Mouse (Mus musculus) intestine, embryonic 15.5 days (tissue): ENCODE results near the gene Slc5a10. TPM values are rescaled to one million over a fixed set of nuclear protein-coding genes. Genes with fewer than 3 reads are reported as not detected.

Experiments used
- ATAC-seq: fragments of 200-750 bp; cut with Nextera tagmentation; 2 replicates; pipeline ENCODE4 v1.8.0; 2017; ENCODE audit warnings: moderate TSS enrichment, moderate library complexity
- H3K27ac ChIP-seq: fragments of 300-500 bp; sonication (generic); 2 replicates; pipeline ENCODE4 v1.5.1; 2015; ENCODE audit warnings: mild to moderate bottlenecking, inconsistent platforms
- H3K27me3 ChIP-seq: fragments of 300-500 bp; sonication (generic); replicated peaks from 2 replicates; pipeline ENCODE4 v1.6.1; 2015; ENCODE audit warnings: inconsistent platforms
- H3K36me3 ChIP-seq: fragments of 300-500 bp; sonication (generic); 2 replicates; pipeline ENCODE4 v1.6.1; 2015; ENCODE audit warnings: inconsistent platforms
- H3K4me1 ChIP-seq: fragments of 300-500 bp; sonication (generic); replicated peaks from 2 replicates; pipeline ENCODE4 v1.6.1; 2015; ENCODE audit warnings: inconsistent platforms
- H3K4me2 ChIP-seq: fragments of 300-500 bp; sonication (generic); replicated peaks from 2 replicates; pipeline ENCODE4 v1.6.1; 2015; ENCODE audit warnings: mild to moderate bottlenecking, inconsistent platforms
- H3K4me3 ChIP-seq: fragments of 300-500 bp; sonication (generic); replicated peaks from 2 replicates; pipeline ENCODE4 v1.5.1; 2015; ENCODE audit warnings: inconsistent platforms
- H3K9ac ChIP-seq: fragments of 300-500 bp; sonication (generic); 2 replicates; pipeline ENCODE4 v1.6.1; 2015; ENCODE audit warnings: inconsistent platforms
- H3K9me3 ChIP-seq: fragments of 300-500 bp; sonication (generic); 2 replicates; pipeline ENCODE4 v1.6.1; 2016; ENCODE audit warnings: inconsistent platforms
- WGBS: fragments of 180-500 bp; shearing (Covaris S2); methylation state at CpG from one replicate; pipeline ENCODE4 v1.1.7; 2015; 5-methylcytosine and 5-hydroxymethylcytosine counted together
- polyA plus RNA-seq: library from polyadenylated mRNA; unstranded; fragments of >200 nt; fragmentation: Nextera tagmentation; extraction: Ambion mirVana; gene quantifications from 2 replicates; pipeline ENCODE4 v1.2.1, GENCODE M21; 2015

Slc5a10 gene
- polyA plus RNA-seq, 1 experiment from 2014 or later: 0.13 TPM

GRCm38 (mm10) chr11:61662189-61662588 lies 58.4 kb downstream of the Slc5a10 start:
- no peaks in the 10 kb centered on the region for H3K9me3 ChIP-seq
- WGBS: 91% methylated on average over 5 of the region's 5 CpGs
- H3K36me3 ChIP-seq: no peaks in the 10 kb centered on the region
- H3K4me3 ChIP-seq: no peak overlapping the region
- no peaks in the 10 kb centered on the region for H3K27me3 ChIP-seq
- no peak for ATAC-seq
- no peak overlapping the region for H3K4me2 ChIP-seq
- H3K4me1 ChIP-seq: no peaks in the 10 kb centered on the region; the same call in 1 of the 2 replicates
- no peak overlapping the region for H3K9ac ChIP-seq
- no peak overlapping the region for H3K27ac ChIP-seq

GRCm38 (mm10) chr11:61660806-61661392 lies 59.7 kb downstream of the Slc5a10 start:
- Histone ChIP-seq H3K9ac (no peak overlapping the region), H3K4me3 (no peak overlapping the region), H3K4me1 (0 out of 2 replicates have a peak, but pooled peaks cover 3% of the 10 kb centered on the region), H3K27me3 (no peaks in the 10 kb centered on the region), H3K36me3 (no peaks in the 10 kb centered on the region), H3K4me2 (no peak overlapping the region), H3K27ac (no peak overlapping the region), H3K9me3 (no peaks in the 10 kb centered on the region)
- 69% methylated on average over 7 of the region's 7 CpGs for WGBS
- no peak for ATAC-seq

GRCm38 (mm10) chr11:61660001-61660400 lies 60.6 kb downstream of the Slc5a10 start:
- H3K9ac ChIP-seq: no peak overlapping the region
- no peak overlapping the region for H3K4me3 ChIP-seq
- no peak overlapping the region for H3K27ac ChIP-seq
- 88% methylated on average over 8 of the region's 8 CpGs for WGBS
- no peak for ATAC-seq
- H3K27me3 ChIP-seq: no peaks in the 10 kb centered on the region
- H3K36me3 ChIP-seq: no peaks in the 10 kb centered on the region
- no peak overlapping the region for H3K4me2 ChIP-seq
- no peaks in the 10 kb centered on the region for H3K9me3 ChIP-seq
- 0 out of 2 replicates have a peak, but pooled peaks cover 3% of the 10 kb centered on the region for H3K4me1 ChIP-seq

DNA sequence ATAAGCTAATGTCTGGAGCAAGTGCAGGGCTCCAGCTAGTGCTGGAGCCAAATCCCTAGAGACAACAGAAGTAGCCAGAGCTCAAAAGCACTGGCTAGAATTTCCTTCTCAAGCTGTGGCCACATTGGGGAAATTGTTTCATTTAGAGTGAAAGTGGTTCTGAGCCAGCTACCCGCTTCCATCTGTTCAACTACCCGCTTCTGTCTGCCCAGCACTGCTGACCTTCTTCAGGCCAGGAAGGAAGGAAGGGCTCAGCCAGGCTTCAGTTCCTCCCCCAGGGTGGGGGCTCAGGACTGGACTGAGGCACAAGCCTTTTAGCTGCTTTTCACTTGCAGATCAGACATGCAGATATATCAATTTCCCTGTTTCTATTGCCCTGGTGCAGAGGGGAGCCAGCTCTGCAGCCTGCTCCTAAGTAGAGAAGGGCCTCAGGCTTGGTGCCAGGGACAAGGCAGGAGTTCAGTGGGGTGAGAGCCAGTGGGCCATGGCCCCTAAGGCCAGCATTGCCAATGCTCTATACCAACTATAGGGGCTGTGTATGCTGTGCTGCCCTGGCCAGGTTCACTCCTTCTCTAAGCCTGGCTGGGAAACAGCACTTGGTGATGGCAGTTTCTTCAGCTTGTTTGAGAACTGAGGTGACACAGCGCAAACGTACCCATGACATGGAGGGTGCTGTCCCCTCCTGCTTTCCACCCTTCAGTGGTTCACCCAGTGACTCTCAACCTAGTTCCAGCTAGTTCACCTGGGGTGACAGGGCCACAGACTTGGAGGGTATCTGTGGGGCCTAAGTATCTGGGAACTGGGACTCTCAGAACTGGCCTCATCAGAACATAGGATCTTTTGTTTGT lies 61.4 kb downstream of the Slc5a10 start:
- no peaks in the 10 kb centered on the region for H3K27me3 ChIP-seq
- no peak for ATAC-seq
- H3K36me3 ChIP-seq: no peaks in the 10 kb centered on the region
- 0 out of 2 replicates have a peak, but pooled peaks cover 3% of the 10 kb centered on the region for H3K4me1 ChIP-seq
- no peak overlapping the region for H3K9ac ChIP-seq
- no peaks in the 10 kb centered on the region for H3K9me3 ChIP-seq
- H3K4me2 ChIP-seq: no peak overlapping the region
- no peak overlapping the region for H3K27ac ChIP-seq
- no peak overlapping the region for H3K4me3 ChIP-seq
- WGBS: 87% methylated on average over 4 of the region's 4 CpGs

GRCm38 (mm10) chr11:61658360-61658922 lies 62.2 kb downstream of the Slc5a10 start:
- Histone ChIP-seq H3K4me3 (no peak overlapping the region), H3K27me3 (no peaks in the 10 kb centered on the region), H3K4me2 (no peak overlapping the region), H3K9ac (no peak overlapping the region), H3K4me1 (0 out of 2 replicates have a peak, but pooled peaks cover 3% of the 10 kb centered on the region), H3K36me3 (no peaks in the 10 kb centered on the region), H3K27ac (no peak overlapping the region), H3K9me3 (no peaks in the 10 kb centered on the region)
- WGBS: 94% methylated on average over 3 of the region's 3 CpGs
- ATAC-seq: no peak

GRCm38 (mm10) chr11:61657432-61657831 lies 63.2 kb downstream of the Slc5a10 start:
- no peaks in the 10 kb centered on the region for H3K36me3 ChIP-seq
- no peaks in the 10 kb centered on the region for H3K27me3 ChIP-seq
- no peak overlapping the region for H3K9ac ChIP-seq
- no peaks in the 10 kb centered on the region for H3K9me3 ChIP-seq
- H3K27ac ChIP-seq: no peak overlapping the region
- WGBS: 69% methylated on average over 2 of the region's 2 CpGs
- no peak overlapping the region for H3K4me2 ChIP-seq
- 0 out of 2 replicates have a peak, but pooled peaks cover 3% of the 10 kb centered on the region for H3K4me1 ChIP-seq
- no peak for ATAC-seq
- no peak overlapping the region for H3K4me3 ChIP-seq

DNA sequence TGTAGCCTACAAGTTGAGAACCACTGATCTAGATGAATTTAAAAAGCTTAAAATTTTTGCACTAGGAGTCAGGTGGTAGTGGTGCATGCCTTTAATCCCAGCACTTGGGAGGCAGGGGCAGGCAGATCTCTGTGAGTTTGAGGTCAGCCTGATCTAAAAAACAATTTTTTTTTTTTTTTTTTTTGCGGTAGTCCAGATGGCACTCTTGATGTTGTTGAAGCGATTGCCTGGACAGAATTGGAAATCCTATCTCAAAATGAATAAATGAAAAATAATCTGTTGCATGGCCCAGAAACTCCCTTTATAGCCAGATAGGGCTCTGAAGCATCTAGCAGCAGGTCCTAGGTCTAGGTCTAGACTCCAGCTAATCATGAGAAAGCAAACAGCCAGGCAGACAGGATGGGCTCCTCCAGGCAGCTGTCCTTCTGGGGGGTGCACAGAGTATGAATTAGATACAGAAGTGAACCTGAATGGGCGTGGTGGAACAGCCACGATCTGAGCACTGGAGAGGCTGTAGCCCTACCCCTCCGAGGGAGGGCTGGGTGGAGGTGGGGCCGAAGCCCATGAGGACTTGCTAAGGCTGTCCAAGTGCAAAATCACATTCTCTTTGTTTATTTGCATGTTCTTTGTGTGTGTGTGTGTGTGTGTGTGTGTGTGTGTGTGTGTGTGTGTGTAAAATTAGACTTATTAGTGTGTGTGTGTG lies 64.3 kb downstream of the Slc5a10 start:
- 0 out of 2 replicates have a peak, but pooled peaks cover 3% of the 10 kb centered on the region for H3K4me1 ChIP-seq
- no peaks in the 10 kb centered on the region for H3K27me3 ChIP-seq
- H3K4me3 ChIP-seq: no peak overlapping the region
- H3K9me3 ChIP-seq: no peaks in the 10 kb centered on the region
- H3K36me3 ChIP-seq: no peaks in the 10 kb centered on the region
- no peak overlapping the region for H3K9ac ChIP-seq
- H3K27ac ChIP-seq: no peak overlapping the region
- no peak for ATAC-seq
- WGBS: 68% methylated on average over 6 of the region's 6 CpGs
- no peak overlapping the region for H3K4me2 ChIP-seq

DNA sequence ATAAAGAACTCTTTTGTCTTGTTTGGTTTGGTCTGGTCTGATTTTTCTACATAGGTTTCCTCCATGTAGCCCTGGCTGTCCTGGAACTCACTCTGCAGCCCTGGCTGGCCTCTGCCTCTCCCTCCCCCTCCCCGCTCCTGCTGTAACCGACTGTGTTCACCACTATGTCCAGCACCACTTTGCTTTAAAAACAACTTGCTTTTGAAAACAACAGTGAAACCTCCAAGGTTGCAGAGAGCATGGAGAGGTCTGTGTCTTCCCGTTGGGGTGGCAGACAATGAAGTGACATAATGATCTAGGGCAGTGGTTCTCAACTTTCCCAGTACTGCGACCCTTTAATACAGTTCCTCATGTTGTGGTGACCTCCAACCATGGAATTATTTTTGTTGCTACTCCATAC lies 65.0 kb downstream of the Slc5a10 start:
- Histone ChIP-seq H3K27me3 (no peaks in the 10 kb centered on the region), H3K4me1 (0 out of 2 replicates have a peak, but pooled peaks cover 3% of the 10 kb centered on the region), H3K36me3 (no peaks in the 10 kb centered on the region), H3K9ac (no peak overlapping the region), H3K4me2 (no peak overlapping the region), H3K27ac (no peak overlapping the region), H3K9me3 (no peaks in the 10 kb centered on the region), H3K4me3 (no peak overlapping the region)
- no peak for ATAC-seq
- 64% methylated on average over 4 of the region's 4 CpGs for WGBS

- no peak overlapping the region for H3K4me2 ChIP-seq
- no peak overlapping the region for H3K9ac ChIP-seq
- 90% methylated on average over 4 of the region's 4 CpGs for WGBS
- H3K27ac ChIP-seq: no peak overlapping the region
- no peak for ATAC-seq
- H3K4me3 ChIP-seq: no peak overlapping the region
- H3K4me1 ChIP-seq: 0 out of 2 replicates have a peak, but pooled peaks cover 3% of the 10 kb centered on the region
- H3K27me3 ChIP-seq: no peaks in the 10 kb centered on the region
- no peaks in the 10 kb centered on the region for H3K36me3 ChIP-seq
- H3K9me3 ChIP-seq: no peaks in the 10 kb centered on the region
Observed at GRCm38 (mm10) chr11:61654786-61655311, 65.8 kb downstream of the Slc5a10 start.

- WGBS: 73% methylated on average over 2 of the region's 2 CpGs
- Histone ChIP-seq H3K9ac (no peak overlapping the region), H3K4me2 (peak overlapping the region; percentile 19; the same call in 1 of the 2 replicates), H3K27ac (no peak overlapping the region), H3K36me3 (no peaks in the 10 kb centered on the region), H3K4me3 (peak overlapping the region; percentile 4), H3K27me3 (no peaks in the 10 kb centered on the region), H3K9me3 (no peaks in the 10 kb centered on the region), H3K4me1 (0 out of 2 replicates have a peak, but pooled peaks cover 3% of the 10 kb centered on the region)
- no peak for ATAC-seq
Observed at GRCm38 (mm10) chr11:61653568-61653967, 67.1 kb downstream of the Slc5a10 start.

- 59% methylated on average over 10 of the region's 10 CpGs for WGBS
- no peak for ATAC-seq
- no peaks in the 10 kb centered on the region for H3K36me3 ChIP-seq
- no peaks in the 10 kb centered on the region for H3K27me3 ChIP-seq
- peak within 1 kb of the TSS; percentile 19 for H3K4me2 ChIP-seq
- no peak within 1 kb of the TSS for H3K9ac ChIP-seq
- peak within 1 kb of the TSS; percentile 4 for H3K4me3 ChIP-seq
- no peak within 1 kb of the TSS for H3K27ac ChIP-seq
- no peaks in the 10 kb centered on the region for H3K9me3 ChIP-seq
- H3K4me1 ChIP-seq: 0 out of 2 replicates have a peak, but pooled peaks cover 3% of the 10 kb centered on the region
Observed at GRCm38 (mm10) chr11:61652686-61653447, 67.8 kb downstream of the Slc5a10 start, which contains the start of gene Grap. Grap (plus strand) TSS chr11:61653265.
